Mouse (Mus musculus): ENCODE measurements at regions not wholly inside any gene's neighbourhood (a gene's known extent, or its start where the extent isn't known, plus 50 kb on each side); places are given as distances from the start of the nearest gene placed in this dataset.

DNA sequence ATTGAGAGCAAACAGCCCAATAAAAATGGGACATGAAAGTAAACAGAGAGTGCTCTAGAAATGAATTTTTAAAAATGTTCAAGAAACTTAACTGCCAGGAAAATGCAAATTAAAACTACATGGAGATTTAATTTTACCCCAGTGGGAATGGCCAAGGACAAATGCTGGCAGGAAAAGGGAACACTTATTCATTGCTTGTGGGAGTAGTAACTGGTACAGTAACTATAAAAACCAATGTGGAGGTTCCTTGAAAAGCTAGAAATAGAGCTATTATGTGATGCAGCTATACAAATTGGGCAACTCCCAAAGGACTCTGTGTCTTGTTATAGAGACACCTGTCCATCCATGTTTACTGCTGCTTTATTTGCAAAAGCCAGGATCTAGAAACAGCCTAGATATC lies 175.7 kb upstream of the Sema6d start:
- TF ChIP-seq CTCF (IDR thresholded peaks at IDR 0.05; ENCODE audit: borderline replicate concordance, insufficient read depth, low read depth, low read length) = no peak
- TF ChIP-seq POLR2A (IDR thresholded peaks at IDR 0.05; ENCODE audit: borderline replicate concordance, insufficient read depth, low read length) = no peak

All from cerebellum, adult 2 months (tissue).